Mouse (Mus musculus): ENCODE results near the gene Aimp1.

Gene Aimp1

DNA sequence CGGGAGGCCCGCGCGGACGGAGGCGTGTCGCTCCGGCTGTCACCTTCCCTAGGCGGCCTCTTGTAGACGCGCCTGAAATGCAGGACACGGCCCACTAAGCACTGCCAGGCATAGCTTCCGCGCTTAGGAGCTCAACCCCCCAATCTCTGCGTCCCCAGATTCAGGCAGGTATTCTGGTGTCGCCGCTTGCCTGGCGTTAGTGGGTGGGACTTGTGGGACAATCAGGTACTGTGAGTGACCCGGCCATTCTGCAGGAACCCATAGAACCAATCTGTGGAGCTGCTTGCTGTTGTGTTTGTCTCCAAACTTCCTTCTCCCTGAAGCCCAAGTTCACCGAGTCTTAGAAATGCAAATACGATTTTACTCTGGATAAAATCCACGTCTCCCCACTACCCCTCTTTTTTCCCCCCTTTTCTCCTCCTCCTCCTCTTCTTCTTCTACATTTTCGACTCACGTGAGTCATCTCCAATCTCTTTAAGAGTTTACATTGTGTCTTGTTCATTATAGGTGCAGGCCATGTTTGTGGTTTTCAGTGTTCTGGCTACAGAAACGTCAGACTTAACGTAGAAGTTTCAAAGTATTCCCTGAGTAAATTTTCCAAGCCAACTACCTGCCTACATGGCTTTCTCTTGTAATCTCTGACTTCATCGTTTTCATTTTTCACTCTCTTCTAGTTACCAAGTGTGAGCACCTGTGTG, at the start of gene Aimp1:
Aimp1 (minus strand) TSS at position 140 of the 698 bp plus-strand sequence.
- in situ Hi-C loops (cut with MboI, MseI) = loop anchor here (5.0 kb wide), 1 partner anchor 403 kb away; no protein-coding TSS in a partner anchor

DNA sequence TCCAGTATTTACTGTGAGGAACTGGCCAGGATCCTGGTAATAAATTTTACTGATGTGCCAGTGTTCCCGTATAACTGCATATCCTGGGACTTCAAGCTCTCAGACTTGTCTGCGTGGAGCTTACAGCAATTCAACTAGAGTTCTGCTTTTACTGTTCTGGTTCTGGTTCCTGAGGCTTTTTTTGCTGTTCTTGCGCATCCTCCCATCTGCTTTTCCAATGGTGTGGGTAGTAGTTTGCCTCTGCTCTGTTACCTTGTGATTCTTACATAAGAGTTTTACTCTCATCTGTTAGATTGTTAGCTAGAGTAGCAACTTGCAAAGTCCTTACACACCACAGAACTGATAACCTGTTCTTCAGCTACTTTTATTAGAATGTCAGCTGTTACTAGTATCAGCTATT, 40.2 kb upstream of the Aimp1 start:
- in situ Hi-C loops (cut with MboI, MseI) = no loop called here

- in situ Hi-C loops (cut with MboI, MseI) = loop anchor here (5.0 kb wide), 1 partner anchor 40 kb away; no protein-coding TSS in a partner anchor
Measured at GRCm38 (mm10) chr3:132717316-132717715, 33.1 kb upstream of the Aimp1 start.

DNA sequence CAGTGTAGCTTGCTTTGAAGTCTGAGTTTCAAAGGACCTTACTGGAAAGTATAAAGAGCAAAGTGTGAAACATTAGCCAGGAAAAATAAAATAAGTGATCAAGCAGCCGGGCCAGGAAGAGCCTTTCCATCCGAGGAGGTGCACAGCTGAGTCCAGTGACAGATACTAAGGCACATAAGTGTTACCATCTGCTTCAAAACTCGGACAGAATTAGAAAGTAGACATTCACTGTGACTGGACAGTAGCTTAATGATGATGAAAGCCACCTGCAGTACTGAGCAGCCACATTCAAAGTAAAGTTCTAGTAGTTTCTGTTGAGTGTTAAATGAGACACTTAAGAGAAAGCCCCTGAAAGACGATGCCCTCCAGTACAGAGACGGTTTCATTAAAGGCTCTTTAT, 29.7 kb upstream of the Aimp1 start:
- in situ Hi-C loops (cut with MboI, MseI) = no loop called here

GRCm38 (mm10) chr3:132706977-132707376, 22.8 kb upstream of the Aimp1 start:
- in situ Hi-C loops (cut with MboI, MseI) = no loop called here

DNA sequence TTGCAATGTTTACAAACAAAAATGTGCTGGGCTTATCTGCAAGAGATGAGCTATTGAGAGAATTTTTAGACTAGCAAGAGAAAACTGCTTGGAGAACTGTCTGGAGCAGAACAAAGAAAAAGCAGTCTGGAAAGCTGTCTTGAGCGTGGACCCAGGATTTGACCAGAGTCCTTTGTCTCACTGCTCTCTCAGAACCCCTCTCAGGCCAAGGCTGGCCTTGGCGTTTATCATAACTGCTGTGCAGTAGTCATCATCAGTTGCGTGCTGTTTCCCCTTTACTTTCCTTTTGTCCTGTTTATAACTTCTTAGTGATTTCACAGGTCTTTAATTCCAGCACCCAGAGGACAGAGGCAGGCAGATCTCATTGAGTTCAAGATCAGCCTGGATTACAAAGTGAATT, 20.0 kb upstream of the Aimp1 start:
- in situ Hi-C loops (cut with MboI, MseI) = no loop called here

- in situ Hi-C loops (cut with MboI, MseI) = no loop called here
Measured at GRCm38 (mm10) chr3:132701368-132701767, 17.2 kb upstream of the Aimp1 start.

- in situ Hi-C loops (cut with MboI, MseI) = loop anchor here (5.0 kb wide), 1 partner anchor 404 kb away; no protein-coding TSS in a partner anchor
Measured at GRCm38 (mm10) chr3:132683447-132684230, 531 bp downstream of the Aimp1 start, which contains the start of gene Tbck. TSS of gene Tbck (plus strand) at chr3:132684144.

DNA sequence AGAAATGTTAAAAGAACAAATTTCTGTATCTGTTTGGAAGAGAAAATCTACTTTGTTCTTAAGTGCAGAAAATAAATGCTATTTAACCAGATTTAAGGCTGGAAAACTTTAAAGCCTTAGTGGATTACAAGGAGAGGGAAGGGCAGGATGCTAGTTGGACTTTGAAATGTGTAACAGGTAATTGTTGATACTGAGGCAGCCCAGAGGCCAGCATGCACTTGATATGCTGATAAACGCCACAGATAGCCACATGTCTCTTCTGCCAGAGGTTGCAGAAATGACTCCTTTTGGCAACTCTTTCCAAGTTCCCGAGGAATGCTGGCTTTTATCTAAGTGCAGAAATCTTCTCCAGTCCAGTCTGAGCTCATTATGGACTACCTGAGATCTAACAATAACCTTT, 6.7 kb downstream of the Aimp1 start:
- in situ Hi-C loops (cut with MboI, MseI) = no loop called here

DNA sequence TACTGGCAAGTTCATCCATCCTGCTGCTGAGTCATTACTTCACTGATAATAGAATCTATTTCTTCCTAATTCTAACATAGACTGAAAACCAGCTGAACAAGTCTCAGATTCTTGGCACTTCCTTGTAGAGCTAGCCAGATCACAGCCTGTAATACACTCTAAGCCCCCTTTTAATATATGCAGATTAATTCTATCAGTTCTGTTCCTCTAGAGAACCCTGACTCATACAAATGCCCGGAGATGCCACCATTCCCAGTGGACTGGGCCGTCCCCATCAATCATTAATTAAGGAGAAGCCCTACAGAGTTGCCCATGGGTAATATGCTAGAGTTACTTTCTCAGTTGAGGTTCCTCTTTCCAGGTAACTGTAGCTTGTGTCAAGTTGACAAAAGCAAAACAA, 28.2 kb downstream of the Aimp1 start:
- in situ Hi-C loops (cut with MboI, MseI) = no loop called here

DNA sequence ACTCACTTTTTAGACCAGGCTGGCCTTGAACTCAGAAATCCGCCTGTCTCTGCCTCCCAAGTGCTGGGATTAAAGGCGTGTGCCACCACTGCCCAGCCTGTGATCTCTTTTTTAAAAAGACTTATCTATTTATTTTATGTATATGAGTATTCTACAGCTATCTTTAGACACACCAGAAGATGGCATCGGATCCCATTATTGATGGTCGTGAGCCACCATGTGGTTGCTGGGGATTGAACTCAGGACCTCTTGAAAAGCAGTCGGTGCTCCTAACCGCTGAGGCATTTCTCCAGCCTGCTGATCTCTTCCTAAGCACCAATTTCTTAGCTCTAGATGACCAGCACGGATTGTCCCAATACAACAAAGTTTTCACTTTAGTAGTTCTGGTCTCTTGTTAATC, 30.2 kb downstream of the Aimp1 start:
- in situ Hi-C loops (cut with MboI, MseI) = no loop called here

DNA sequence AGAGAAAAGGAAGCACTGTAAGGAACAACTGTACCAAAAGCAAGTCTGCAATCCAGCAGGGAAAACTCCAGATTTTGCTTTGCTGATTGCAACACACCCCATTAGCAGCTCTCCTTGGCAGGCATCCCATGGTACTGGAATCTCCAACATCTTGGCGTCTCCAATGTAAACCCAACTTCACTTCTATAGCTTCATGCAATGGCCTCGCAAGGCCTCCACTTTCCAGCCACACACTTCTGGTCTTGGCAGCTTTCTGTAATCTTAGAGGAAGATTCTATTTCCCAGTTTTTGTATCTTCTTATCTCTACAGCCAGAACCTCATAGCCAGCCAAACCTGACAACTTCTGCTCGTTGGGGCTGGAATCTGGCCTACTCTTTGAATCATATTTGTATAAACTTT, 32.4 kb downstream of the Aimp1 start:
- in situ Hi-C loops (cut with MboI, MseI) = no loop called here

- in situ Hi-C loops (cut with MboI, MseI) = no loop called here
Measured at GRCm38 (mm10) chr3:132650191-132650590, 34.0 kb downstream of the Aimp1 start.

- in situ Hi-C loops (cut with MboI, MseI) = no loop called here
Measured at GRCm38 (mm10) chr3:132649368-132649767, 34.8 kb downstream of the Aimp1 start.

DNA sequence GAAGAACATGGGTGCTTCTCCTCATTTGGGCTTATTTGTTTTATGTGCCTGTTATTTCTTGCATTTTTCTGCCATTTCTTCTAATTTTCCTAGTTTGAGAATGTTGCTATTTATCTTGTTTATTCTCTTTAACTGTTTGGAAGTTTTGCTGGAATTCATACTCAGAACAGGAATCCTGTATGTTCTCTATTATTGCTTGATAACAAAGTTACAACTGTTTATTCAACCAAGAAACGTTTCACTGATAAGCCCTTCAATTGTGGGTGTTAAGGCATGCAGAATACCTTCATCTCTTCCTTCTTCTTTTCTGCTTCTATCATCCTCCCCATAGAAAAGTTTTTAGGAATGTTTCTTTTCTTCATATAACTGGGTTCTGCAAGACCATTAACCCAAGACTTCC, 37.4 kb downstream of the Aimp1 start:
- in situ Hi-C loops (cut with MboI, MseI) = no loop called here

DNA sequence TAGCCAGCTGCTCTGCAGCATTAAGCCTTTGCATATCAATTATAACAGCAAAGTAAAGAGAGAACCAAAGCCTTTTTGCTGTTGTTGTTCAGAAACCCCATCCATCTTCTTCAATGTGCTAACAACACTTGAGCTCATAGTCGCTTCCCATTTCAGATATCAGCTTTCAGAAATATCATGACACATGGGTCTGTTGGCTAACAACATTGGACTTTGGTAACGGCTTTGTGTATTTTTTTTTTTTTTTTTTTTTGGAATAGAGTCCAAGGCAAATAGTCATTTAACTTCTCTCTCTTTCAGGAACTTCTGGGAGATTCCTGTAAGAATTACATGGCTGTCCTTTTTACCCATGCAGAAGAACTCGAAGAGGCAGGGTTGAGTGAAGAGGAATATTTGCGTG, 40.1 kb downstream of the Aimp1 start:
- in situ Hi-C loops (cut with MboI, MseI) = no loop called here

DNA sequence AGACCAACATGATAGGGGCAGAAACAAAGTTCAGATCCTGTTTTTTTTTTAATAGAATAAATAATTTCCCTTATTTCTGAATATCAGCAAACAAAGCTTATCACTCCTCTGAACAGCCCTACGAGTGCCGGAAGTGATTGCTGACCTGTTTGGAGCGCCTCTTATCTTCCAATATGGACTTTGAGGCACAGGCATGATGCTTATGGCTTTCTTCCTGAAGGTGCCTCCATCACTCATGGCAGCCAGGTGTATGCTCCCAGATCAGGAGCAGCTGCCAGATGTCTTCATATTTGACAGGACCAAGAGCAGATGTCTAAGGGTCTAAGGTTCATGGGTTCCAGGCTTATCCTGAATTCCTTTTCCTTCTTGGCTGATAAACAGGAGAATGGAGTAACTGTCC, 47.1 kb downstream of the Aimp1 start:
- in situ Hi-C loops (cut with MboI, MseI) = no loop called here

DNA sequence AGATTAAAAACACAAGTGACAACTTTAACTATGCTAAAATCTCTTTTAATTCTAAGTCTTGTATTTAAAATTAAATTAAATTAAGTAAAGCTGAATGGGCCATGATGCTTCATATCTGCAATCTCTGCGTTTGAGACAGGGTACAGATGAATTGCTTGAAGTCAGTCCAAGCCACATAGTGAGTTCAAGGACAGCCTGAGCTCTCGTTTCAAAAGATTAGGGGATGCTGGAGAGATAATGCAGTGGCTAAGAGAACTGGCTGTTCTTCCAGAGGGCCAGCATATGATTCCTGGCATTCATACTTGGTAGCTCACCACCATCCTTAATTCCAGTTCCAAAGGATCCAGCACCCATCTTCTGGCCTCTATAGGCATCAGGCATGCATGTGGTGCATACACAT, 50.9 kb downstream of the Aimp1 start:
- in situ Hi-C loops (cut with MboI, MseI) = no loop called here

DNA sequence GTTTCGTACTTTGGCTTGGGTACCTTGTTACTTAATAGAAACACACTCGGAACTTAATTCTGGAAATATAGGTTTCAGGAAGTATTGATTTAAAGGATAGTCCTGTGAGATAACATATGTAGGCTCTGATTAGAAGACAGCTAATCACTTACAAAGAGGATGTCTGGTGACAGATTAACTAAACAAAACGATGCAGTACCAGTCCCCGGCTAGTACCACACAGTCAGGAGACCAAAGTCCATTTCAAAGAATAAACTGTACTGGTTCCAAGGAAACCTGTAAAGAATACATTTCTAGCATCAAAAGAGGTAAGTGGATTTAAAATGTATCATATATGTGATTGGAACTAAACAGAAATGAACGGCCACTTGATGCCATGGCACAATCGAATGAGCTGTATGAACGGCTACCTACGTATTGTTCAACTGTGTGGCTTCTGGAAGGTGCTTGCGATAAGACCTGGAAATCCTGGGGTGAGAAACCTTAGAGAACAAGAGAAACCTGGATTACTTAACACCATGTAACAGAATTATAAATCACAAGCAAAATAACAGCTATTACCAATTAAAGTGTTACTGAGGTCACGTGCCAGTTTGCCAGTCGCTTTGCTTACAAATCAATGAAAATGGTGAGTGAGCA, 54.5 kb downstream of the Aimp1 start, which contains the start of gene Gimd1:
Gimd1 (plus strand) TSS at position 220 of the 639 bp plus-strand sequence.
- in situ Hi-C loops (cut with MboI, MseI) = no loop called here

GRCm38 (mm10) chr3:132628741-132629140, 55.4 kb downstream of the Aimp1 start:
- in situ Hi-C loops (cut with MboI, MseI) = no loop called here
